Mouse (Mus musculus): ENCODE measurements at regions not wholly inside any gene's neighbourhood (a gene's known extent, or its start where the extent isn't known, plus 50 kb on each side); places are given as distances from the start of the nearest gene placed in this dataset.

GRCm38 (mm10) chr5:39557376-39558001 is 197.8 kb downstream of the Hs3st1 start:
- intact Hi-C loops (cut with DNase I) = no loop called here

DNA sequence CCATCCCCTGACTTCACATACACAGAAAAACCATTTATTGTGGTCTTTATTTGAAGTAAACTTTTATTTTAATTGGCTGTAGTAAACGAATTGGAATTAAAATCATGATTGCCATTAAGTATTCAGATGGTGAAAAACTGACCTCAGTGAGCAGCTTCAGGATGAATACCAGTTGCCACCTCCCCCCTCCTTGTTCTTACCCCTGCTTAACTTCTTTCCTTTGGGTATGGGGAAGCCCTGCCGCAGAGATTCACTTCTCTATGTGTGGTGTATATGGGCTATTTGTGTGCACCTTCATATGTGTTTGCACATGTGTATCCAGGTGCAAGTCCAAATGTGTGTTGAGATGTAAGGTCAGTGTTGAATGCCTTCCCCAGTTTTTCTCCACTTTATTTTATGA is 218.2 kb downstream of the Hs3st1 start:
- intact Hi-C loops (cut with DNase I) = no loop called here

DNA sequence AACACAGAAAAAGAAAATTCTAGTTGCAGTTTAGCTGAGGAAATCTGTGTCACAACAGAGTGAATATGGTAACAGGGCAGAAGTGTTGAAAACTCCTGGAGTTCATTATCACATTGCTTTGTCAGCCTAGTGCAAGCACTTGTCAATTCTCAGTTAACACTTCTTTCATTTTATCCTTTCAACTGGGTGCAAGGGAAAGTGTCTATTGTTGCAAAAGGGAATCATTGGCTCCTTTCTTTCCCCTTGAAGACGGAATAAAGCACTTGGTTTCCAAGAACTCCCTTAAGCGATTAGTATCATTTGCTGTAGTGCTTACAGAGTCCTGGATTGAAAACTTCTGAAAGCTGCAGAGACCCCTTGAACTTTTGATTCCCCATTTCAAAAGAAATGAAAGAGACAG is 218.9 kb downstream of the Hs3st1 start:
- intact Hi-C loops (cut with DNase I) = no loop called here

DNA sequence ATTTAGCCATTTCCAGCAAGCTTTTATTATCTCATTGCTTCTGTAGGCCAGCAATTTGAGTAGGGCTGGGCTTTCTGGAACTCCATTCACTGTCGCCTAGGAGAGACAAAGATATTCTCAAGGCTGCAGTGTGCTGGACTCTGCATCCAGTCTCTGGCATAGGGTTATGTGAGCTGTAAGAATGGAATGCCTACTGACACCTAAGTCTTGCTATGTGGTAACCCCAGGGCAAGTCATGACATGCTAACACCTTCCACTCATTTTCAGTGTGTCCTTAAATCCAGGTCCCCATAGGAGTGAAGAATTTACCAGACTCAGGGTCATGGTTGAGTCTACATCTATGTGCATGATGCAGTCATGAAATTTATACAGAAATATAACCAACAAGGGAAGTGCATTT is 245.0 kb downstream of the Hs3st1 start:
- intact Hi-C loops (cut with DNase I) = no loop called here

DNA sequence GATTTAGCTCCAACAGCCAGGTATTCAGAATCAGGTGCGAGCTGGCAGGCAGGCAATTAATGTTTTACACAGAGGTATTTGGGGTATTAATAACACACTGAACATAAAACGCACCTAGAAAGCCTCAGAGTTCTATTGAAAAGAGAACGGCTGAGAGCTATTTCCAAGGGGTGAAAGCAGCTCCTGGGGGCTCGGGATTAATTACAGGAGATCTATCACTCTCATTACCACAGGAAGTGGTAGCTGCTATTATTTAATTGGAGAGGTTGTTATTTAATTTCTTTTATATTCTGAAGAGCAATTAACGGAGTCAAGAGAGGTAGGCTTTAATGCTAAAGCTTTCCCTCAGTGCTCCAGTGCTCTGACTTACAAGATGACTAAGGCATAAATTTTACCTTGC is 272.5 kb downstream of the Hs3st1 start:
- intact Hi-C loops (cut with DNase I) = no loop called here

DNA sequence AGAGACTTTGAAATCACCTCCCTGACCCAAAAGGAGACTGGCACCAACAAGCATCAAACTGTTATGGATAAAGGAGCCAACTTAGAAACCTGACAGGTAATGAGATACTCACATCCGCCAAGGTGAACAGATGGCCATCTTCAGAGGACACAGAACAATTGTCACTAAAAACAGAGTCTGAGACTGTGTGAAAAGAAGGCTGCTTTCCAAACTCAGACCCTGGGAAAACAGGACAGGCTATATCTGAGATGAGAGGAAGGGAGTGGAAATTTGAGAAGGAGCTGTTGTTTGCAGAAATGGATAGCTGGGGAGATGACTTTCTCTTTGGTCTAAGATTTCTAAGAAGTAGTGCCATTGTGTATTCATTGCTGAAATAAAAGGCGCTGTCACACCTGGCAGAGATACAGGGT is 297.2 kb downstream of the Hs3st1 start:
- intact Hi-C loops (cut with DNase I) = no loop called here

DNA sequence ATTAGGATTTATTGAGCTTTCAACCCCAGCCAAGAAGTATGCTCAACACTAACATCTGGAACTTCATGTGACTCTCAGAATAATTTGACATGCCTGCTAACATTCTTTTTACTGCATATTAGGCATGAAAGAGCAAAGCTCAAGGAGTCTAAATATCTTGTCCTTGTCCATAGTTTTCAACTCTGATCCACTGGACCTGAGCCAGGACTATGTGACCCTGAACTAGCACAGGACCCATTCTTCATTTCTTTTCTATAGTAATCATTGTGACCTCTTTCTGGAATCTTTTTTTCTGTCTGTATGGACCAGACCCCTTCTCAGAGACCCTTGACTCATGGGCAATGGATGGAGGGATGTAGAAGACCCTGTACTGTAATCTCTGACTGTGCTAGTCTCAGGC is 301.6 kb downstream of the Hs3st1 start:
- intact Hi-C loops (cut with DNase I) = no loop called here

- intact Hi-C loops (cut with DNase I) = no loop called here
These were observed 314.5 kb downstream of the Hs3st1 start for GRCm38 (mm10) chr5:39440817-39441216.

- intact Hi-C loops (cut with DNase I) = loop anchor here (10.0 kb wide), 1 partner anchor 197 kb away; no protein-coding TSS in a partner anchor
These were observed 317.6 kb downstream of the Hs3st1 start for GRCm38 (mm10) chr5:39437463-39438201.

GRCm38 (mm10) chr5:39426053-39426452 is 329.2 kb downstream of the Hs3st1 start:
- intact Hi-C loops (cut with DNase I) = no loop called here

GRCm38 (mm10) chr5:39423720-39424119 is 331.6 kb downstream of the Hs3st1 start:
- intact Hi-C loops (cut with DNase I) = no loop called here

GRCm38 (mm10) chr5:39418795-39419194 is 336.5 kb downstream of the Hs3st1 start:
- intact Hi-C loops (cut with DNase I) = no loop called here

GRCm38 (mm10) chr5:39417845-39418154 is 337.5 kb downstream of the Hs3st1 start:
- intact Hi-C loops (cut with DNase I) = no loop called here

- intact Hi-C loops (cut with DNase I) = no loop called here
These were observed 338.0 kb downstream of the Hs3st1 start for GRCm38 (mm10) chr5:39417121-39417844.

DNA sequence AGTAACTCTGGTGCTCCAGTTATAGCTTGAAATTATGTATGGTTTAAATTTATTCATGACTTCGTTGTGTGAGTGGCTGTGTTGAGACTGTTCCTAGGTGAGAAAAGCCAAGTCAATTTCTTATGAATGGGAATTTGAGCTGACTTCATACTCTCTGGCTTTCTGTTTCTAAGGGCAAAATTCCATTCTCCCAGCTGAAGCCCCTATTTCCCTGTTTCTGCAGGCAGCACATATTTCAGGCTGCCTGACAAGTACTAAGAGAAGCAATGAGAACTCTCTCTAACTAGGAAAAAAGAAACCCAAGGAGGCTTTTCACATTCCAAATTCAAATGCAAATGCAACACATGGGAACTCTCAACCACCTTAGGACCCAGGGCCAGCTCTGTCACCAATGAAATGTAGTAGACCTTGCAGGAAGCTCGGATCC is 338.7 kb downstream of the Hs3st1 start:
- intact Hi-C loops (cut with DNase I) = no loop called here

GRCm38 (mm10) chr5:39412756-39413155 is 342.5 kb downstream of the Hs3st1 start:
- intact Hi-C loops (cut with DNase I) = no loop called here

DNA sequence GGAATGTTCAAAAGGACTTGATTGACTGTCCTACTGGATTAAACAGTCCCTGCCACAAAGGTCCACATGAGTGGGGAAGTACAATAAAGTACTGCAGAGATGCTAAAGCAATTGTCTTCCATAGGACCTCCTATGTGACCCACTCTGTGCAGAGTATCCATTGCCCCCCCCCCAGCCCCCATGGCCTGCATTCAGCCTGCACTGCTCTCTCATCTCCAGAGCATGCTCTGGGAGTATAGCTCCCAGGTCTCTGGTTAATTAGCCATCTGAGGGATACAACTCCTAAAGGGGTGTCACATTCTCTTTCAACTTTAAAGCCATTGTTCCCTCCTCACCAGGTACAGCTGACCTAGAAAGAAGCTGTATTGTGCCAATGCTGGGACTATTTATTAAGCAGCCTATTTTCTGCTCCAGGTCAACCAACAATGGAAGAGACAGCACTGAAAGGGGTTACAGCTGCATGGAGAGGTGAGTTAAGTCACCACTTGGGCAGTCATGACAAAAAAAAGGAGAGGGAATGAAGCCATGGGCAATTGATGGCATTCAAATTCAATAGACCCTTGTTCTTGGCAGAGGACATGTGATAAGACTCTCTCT is 364.8 kb downstream of the Hs3st1 start:
- intact Hi-C loops (cut with DNase I) = no loop called here

DNA sequence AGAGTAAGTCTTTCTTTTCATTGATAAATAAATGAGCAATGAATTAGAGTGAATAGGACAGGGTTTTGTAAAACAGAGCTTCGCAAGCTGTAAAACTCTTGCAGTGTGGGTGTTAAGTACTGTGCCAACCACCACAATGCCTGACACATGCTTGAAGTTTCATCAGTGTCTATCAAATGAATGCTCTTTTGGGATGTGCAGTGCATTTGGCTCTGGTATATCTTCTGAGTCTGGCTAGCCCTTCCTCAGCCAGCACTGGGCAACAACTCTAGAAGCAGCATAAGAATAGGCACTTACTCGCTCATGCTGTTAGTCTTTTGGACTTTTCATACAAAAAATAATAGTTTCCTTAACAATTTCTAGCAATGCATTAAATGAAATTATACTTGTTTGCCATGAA is 370.9 kb downstream of the Hs3st1 start:
- intact Hi-C loops (cut with DNase I) = no loop called here

DNA sequence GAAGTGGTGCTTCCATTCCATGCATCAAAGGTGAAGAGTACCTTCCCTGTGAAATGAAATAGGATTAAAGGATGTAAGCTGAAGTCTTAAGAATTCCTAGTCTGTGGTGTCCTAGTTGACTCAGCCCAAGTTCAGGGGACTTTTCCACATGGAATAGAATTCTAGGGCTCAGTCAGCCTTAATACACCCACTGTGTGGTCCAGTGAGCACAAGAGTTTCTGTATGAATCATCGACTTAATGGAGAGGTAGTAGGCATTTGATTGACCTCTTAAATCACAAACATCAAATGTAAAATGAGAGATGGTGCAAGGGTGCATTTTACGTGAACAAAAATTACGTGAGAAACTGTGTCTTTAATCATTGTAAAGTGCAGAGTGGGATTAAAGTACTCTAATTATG is 381.1 kb downstream of the Hs3st1 start:
- intact Hi-C loops (cut with DNase I) = no loop called here

GRCm38 (mm10) chr5:39348680-39349079 is 406.6 kb downstream of the Hs3st1 start:
- intact Hi-C loops (cut with DNase I) = no loop called here

DNA sequence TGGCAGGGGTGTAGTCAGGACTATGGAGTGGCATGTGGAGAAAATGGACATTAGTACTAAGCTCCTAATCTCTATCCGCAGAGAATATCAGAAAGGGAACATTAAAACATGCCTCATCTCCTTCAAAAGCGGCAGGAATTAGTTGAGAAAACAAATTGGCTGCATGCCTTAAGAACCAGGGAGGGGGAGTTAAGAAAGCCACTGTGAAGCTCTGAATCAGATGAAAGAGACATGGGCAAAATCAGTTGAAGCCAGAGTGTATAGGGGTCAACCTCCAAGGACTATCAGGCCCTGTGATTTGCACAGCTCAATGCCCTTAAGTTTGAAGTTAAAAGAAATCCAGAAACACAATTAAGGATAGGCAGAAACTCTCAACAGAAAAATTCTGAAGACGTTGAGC is 408.3 kb downstream of the Hs3st1 start:
- intact Hi-C loops (cut with DNase I) = no loop called here

- intact Hi-C loops (cut with DNase I) = no loop called here
These were observed 417.4 kb downstream of the Hs3st1 start for GRCm38 (mm10) chr5:39337917-39338316.

Data from adrenal gland (tissue).